24 mouse cellular contexts compared by ENCODE assay signal in genomic region chr13:11336958-11337357, GRCm38 (mm10).
"Had no signal": no experiment of that assay in that cellular context is flagged by ENCODE, and none has a peak within 500 bp of the region (broad histone marks: within the 10 kb centered on the region; RNA-seq: fewer than 3 reads in every experiment).

No protein-coding gene starts in this region.

- H3K36me3 ChIP-seq: kidney, embryonic 15.5 days; limb, embryonic 10.5 days; limb, embryonic 13.5 days; liver, embryonic 12.5 days; liver, embryonic 15.5 days; lung, embryonic 15.5 days; midbrain, embryonic 10.5 days; midbrain, embryonic 13.5 days; neural tube, embryonic 13.5 days; stomach, embryonic 15.5 days had no signal

- H3K4me1 ChIP-seq: liver, embryonic 12.5 days; liver, embryonic 15.5 days; lung, embryonic 15.5 days; megakaryocyte, embryonic 14.5 days; midbrain, embryonic 10.5 days; midbrain, embryonic 13.5 days; neural tube, embryonic 13.5 days; stomach, embryonic 15.5 days had no signal

- DNase-seq: kidney, postnatal 10 days; kidney, postnatal 36 days; layer of hippocampus, postnatal 36 days; liver; lung, adult 18-20 months; lung, postnatal 10 days; lung, postnatal 36 days; retina, postnatal 1 day; right cerebral cortex, postnatal 25 days; spleen, adult 18-20 months; thymus, postnatal 25 days had no signal

- H3K27ac ChIP-seq: kidney, embryonic 15.5 days; left cerebral cortex, adult 2 months; limb, embryonic 10.5 days; limb, embryonic 13.5 days; liver, embryonic 12.5 days; liver, embryonic 15.5 days; lung, embryonic 15.5 days; midbrain, embryonic 10.5 days; midbrain, embryonic 13.5 days; neural tube, embryonic 13.5 days; stomach, embryonic 15.5 days had no signal

- H3K4me3 ChIP-seq: kidney, embryonic 15.5 days; left cerebral cortex, adult 2 months; limb, embryonic 10.5 days; limb, embryonic 13.5 days; liver, embryonic 12.5 days; liver, embryonic 15.5 days; lung, embryonic 15.5 days; megakaryocyte, embryonic 14.5 days; midbrain, embryonic 10.5 days; midbrain, embryonic 13.5 days; myocyte; neural tube, embryonic 13.5 days; stomach, embryonic 15.5 days had no signal

- ATAC-seq: liver, embryonic 12.5 days had no signal

- H3K27me3 ChIP-seq: kidney, embryonic 15.5 days; limb, embryonic 13.5 days; liver, embryonic 12.5 days; liver, embryonic 15.5 days; lung, embryonic 15.5 days; megakaryocyte, embryonic 14.5 days; midbrain, embryonic 13.5 days; neural tube, embryonic 13.5 days; stomach, embryonic 15.5 days had no signal

- H3K9ac ChIP-seq: kidney, embryonic 15.5 days; limb, embryonic 13.5 days; liver, embryonic 12.5 days; liver, embryonic 15.5 days; lung, embryonic 15.5 days; midbrain, embryonic 13.5 days; neural tube, embryonic 13.5 days; stomach, embryonic 15.5 days had no signal

- H3K9me3 ChIP-seq: kidney, embryonic 15.5 days; limb, embryonic 10.5 days; limb, embryonic 13.5 days; liver, embryonic 12.5 days; liver, embryonic 15.5 days; lung, embryonic 15.5 days; midbrain, embryonic 10.5 days; midbrain, embryonic 13.5 days; neural tube, embryonic 13.5 days; stomach, embryonic 15.5 days had no signal

- H3K4me2 ChIP-seq: kidney, embryonic 15.5 days; limb, embryonic 13.5 days; liver, embryonic 12.5 days; liver, embryonic 15.5 days; lung, embryonic 15.5 days; midbrain, embryonic 13.5 days; neural tube, embryonic 13.5 days; stomach, embryonic 15.5 days had no signal
